Mouse (Mus musculus): ENCODE results near the gene Lmx1a.

DNA sequence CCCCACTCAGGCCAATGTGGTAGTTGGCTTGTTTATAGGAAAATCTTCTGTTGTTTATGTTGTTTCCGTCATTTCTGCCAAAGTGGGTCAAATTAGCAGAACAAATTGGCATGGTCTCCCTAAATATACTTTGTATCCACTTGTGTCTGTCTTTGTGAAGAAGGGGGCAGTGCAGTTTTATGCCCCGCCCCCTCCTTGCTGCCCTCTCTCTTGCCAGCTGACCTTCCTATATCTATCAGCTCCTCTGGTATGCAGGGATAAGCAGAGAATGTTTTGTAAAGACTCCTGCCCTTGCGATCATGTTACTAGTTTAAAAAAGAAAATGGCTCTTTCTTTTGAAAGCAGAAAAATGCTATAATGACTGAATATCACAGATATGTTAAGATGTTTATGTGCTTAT lies 101.7 kb downstream of the Lmx1a start:
- TF ChIP-seq CTCF (conservative IDR thresholded peaks at IDR 0.05; ENCODE audit: low read length), result no peak
- no peak for TF ChIP-seq POU5F1 (IDR thresholded peaks at IDR 0.05; ENCODE audit: borderline replicate concordance, low read length)
